Mouse (Mus musculus) CH12.LX (cell line): ENCODE results near the gene Lhpp.

Experiments used
- MXI1 ChIP-seq: IDR thresholded peaks from 2 replicates; pipeline ENCODE4 v1.6.1; 2011; ENCODE audit warnings: mild to moderate bottlenecking, low read depth, low read length, improper control_type of control experiment
- NRF1 ChIP-seq: IDR thresholded peaks from 2 replicates; pipeline ENCODE4 v1.6.1; 2014; ENCODE audit warnings: low read depth, mild to moderate bottlenecking, inconsistent platforms, low read length, improper control_type of control experiment, moderate library complexity

GRCm38 (mm10) chr7:132596557-132597250 lies 13.7 kb upstream of the Lhpp start:
- TF ChIP-seq NRF1 (no peak), MXI1 (no peak)
